Mouse (Mus musculus) gastrocnemius, postnatal 36 days (tissue): ENCODE results near the gene Fam89a. TPM values are rescaled to one million over a fixed set of nuclear protein-coding genes. Genes with fewer than 3 reads are reported as not detected.

Source experiments
- DNase-seq, 2 experiments: peaks; one replicate each; pipeline ENCODE4 v3.0.0; 2022
- intact Hi-C: fragments of 180-260 bp; cut with DNase I; formaldehyde crosslinking; loops from one replicate; pipeline ENCODE4 v1.15.1; 2025
- long read RNA-seq, 2 experiments: library from polyadenylated mRNA; stranded (forward); transcript quantifications; one replicate each; pipeline ENCODE4 v2.0.0; 2021
- total RNA-seq, 2 experiments: library from RNA; stranded (reverse); gene quantifications; 2 replicates each; pipeline ENCODE4 v1.2.3; 2021

Fam89a gene
- under 1 TPM; 0.37 to 0.64 TPM for total RNA-seq
- long read RNA-seq, experiment 1, partial matches to known transcripts = 0 of 3 reads
- long read RNA-seq, experiment 1, other reads (novel, unspliced or antisense) = 0 of 3 reads
- long read RNA-seq, experiment 2, partial matches to known transcripts = 0 of 4 reads
- long read RNA-seq, experiment 2, other reads (novel, unspliced or antisense) = 0 of 4 reads

GRCm38 (mm10) chr8:124751709-124752173 lies at the start of gene Fam89a:
Gene Fam89a, minus strand, starts transcription at chr8:124751832.
- DNase-seq = peak; percentile 18 to 29
- intact Hi-C loops = no loop called here

- no peak for DNase-seq
- intact Hi-C loops = no loop called here
Observed at GRCm38 (mm10) chr8:124800542-124800941, 48.9 kb upstream of the Fam89a start.

GRCm38 (mm10) chr8:124795781-124796488 lies 44.3 kb upstream of the Fam89a start:
- intact Hi-C loops = loop anchor here (10.0 kb wide), 1 partner anchor 361 kb away; the partner anchor contains the start of gene Pgbd5
- no peak for DNase-seq

DNA sequence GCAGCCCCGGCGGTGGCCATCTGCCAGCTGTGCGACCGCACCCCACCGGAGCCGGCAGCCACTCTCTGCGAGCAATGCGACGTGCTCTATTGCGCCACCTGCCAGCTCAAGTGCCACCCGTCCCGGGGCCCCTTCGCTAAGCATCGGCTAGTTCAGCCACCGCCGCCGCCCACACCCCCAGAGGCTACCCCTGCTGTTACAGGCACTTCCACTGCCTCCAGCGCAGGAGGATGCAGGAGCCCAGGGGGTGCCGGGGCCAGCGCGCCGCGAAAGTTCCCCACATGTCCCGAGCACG lies 42.8 kb upstream of the Fam89a start:
- intact Hi-C loops = loop anchor here (10.0 kb wide), 1 partner anchor 360 kb away; the partner anchor contains the start of gene Pgbd5
- DNase-seq = peak in 1 of 2 experiments; percentile 17

DNA sequence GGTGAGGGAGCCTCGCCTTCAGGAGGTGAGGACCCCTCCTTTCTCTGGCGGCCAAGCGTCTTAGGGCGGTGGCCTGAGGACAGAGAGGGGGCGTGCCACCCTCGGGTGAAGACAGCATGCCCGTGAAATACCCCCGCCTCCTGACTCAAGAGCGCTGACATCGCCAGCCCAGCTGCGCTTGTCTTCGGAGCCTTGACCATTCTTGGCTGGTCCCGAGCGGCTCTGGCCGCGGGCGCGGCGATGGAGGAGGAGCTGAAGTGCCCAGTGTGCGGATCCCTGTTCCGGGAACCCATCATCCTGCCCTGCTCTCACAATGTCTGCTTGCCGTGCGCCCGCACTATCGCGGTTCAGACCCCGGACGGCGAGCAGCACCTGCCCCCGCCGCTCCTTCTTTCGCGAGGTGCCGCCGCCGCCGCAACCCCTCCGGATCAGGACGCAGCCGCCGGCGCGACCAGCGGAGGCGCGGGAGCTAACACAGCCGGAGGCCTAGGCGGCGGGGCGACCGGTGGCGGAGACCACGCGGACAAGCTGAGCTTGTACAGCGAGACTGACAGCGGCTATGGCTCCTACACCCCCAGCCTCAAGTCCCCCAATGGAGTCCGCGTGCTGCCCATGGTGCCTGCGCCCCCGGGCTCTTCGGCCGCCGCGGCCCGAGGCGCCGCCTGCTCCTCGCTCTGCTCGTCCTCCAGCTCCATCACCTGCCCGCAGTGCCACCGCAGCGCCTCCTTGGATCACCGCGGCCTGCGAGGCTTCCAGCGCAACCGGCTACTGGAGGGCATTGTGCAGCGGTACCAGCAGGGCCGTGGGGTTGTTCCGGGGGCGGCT lies 42.2 kb upstream of the Fam89a start:
- intact Hi-C loops = loop anchor here (10.0 kb wide), 1 partner anchor 359 kb away; the partner anchor contains the start of gene Pgbd5
- no peak for DNase-seq

- intact Hi-C loops = loop anchor here (10.0 kb wide), 1 partner anchor 358 kb away; the partner anchor contains the start of gene Pgbd5
- peak; percentile 81 to 82 for DNase-seq
Observed at GRCm38 (mm10) chr8:124793172-124793651, 41.6 kb upstream of the Fam89a start.

- intact Hi-C loops = loop anchor here (10.0 kb wide), 1 partner anchor 358 kb away; the partner anchor contains the start of gene Pgbd5
- no peak for DNase-seq
Observed at GRCm38 (mm10) chr8:124792708-124793107, 41.1 kb upstream of the Fam89a start, which contains the start of gene Trim67. Gene Trim67, plus strand, starts transcription at chr8:124793092.

DNA sequence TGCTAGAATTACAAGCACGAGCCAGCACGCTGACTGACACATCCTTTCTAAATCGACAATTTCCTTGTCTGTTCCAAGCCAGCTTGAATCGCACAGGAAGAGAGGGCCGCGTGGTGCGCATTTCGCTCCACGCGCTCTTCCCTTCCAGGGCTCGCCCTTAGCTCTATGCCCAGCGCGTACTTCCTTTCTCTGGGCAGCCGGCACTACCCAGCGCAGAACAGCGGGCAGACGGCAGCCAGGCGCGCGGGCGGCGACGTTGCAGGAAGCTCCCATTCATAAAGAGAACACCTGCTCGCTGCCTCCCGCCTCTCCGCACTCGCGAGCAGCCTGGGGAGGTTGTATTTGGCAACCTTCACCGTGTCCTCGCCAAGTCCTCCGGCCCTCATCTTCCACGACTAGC lies 40.6 kb upstream of the Fam89a start:
- intact Hi-C loops = loop anchor here (10.0 kb wide), 1 partner anchor 357 kb away; the partner anchor contains the start of gene Pgbd5
- no peak for DNase-seq

GRCm38 (mm10) chr8:124791751-124792150 lies 40.1 kb upstream of the Fam89a start:
- no peak for DNase-seq
- intact Hi-C loops = loop anchor here (10.0 kb wide), 1 partner anchor 357 kb away; the partner anchor contains the start of gene Pgbd5

DNA sequence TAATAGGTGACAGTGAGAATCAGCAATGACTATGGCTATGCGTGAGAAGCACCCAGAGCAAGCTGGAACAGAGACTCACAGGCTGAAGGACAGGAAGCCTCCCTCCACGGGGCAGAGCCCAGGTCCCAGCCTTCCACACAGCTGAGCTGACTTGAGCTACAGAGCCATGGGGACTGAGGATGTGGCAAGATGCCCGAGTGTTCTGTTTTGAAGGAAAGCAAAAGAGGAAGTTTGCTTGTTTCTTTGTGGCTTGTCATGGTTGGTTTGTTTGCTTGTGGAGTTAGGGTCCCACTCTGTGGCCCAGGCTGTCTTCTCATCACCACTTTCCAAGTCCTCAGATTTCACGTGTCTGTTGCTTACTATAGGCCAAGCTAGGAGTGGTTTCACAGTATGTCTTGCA lies 39.0 kb upstream of the Fam89a start:
- DNase-seq = no peak
- intact Hi-C loops = loop anchor here (10.0 kb wide), 1 partner anchor 356 kb away; the partner anchor contains the start of gene Pgbd5

DNA sequence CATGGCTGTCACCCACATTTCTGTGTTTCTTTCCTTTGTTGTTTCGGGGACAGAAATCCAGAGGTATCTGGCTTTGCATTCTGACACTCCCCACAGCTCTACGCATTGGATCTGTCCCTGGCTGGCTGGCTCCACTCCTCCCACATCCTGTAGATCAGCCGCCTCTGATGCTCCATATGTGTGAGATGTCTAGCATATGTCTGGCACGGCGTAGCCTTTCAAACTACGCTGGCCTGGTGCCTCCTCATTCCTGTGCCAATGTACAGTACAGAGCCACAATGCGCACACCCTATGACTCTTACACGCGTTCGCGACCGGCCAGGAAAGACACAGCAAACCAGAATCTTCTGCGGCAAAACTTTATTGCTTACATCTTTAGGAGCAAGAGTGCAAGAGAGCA lies 33.0 kb upstream of the Fam89a start:
- no peak for DNase-seq
- intact Hi-C loops = no loop called here

DNA sequence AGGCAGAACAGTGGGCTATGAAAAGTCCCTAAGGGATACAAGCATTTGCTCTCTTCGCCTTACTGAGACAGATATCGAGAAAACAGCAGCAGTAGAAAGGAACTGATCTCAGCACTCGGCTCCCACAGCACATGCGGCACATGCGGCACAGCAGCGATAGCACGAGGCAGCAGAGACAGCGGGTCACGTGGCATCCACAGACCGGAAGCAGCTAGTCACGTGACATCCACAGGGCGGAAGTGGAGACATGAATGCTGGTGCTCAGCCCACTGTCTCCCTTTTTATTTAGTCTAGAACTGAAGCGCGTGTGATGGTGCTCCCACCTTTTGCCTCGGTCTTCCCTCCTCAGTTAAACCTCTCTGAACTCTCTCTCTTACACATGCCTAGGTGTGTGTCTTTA lies 31.6 kb upstream of the Fam89a start:
- DNase-seq = no peak
- intact Hi-C loops = no loop called here

DNA sequence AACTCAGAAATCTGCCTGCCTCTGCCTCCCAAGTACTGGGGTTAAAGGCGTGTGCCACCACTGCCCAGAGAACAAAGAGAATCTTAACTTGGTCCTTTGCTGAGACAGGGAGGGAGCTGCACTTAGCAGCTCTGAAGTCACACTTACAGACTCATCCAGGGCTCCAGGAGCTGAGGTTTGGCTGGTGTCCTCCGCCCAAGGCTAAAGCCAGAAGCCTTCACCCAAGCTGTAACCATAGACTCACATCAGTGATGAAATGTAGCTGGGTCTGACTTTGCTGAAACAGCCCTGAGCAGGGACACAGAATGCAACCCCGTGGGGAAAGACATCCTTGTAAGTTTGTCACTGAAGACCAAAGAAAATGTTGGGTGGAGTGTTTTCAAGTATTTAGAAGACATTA lies 30.8 kb upstream of the Fam89a start:
- no peak for DNase-seq
- intact Hi-C loops = no loop called here

DNA sequence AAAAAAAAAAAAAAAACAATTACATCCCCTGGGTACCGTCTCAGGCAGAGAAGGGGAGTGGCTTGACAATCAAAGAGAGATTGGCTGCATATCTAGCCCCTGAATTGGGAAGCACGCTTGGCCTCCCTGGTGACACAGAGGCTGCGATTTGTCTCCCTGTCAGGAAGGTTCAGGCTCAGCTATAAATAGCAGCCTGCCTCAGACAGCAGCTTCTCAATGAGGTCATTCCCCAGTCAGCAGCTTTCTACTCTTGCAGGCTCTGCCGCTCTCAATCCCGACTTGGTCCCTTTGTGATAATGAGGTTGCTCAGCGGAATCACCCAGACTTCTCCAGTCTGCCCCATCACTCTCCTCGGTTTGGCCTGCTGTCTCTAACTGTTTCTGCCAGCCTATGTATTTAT lies 28.6 kb upstream of the Fam89a start:
- intact Hi-C loops = no loop called here
- DNase-seq = no peak

- intact Hi-C loops = loop anchor here (2.0 kb wide), 1 partner anchor 37 kb away; no protein-coding TSS in a partner anchor
- DNase-seq = peak; percentile 35 to 43
Observed at GRCm38 (mm10) chr8:124775695-124776094, 24.1 kb upstream of the Fam89a start.

- DNase-seq = no peak
- intact Hi-C loops = no loop called here
Observed at GRCm38 (mm10) chr8:124772389-124772788, 20.8 kb upstream of the Fam89a start.

- intact Hi-C loops = no loop called here
- DNase-seq = no peak
Observed at GRCm38 (mm10) chr8:124763061-124763460, 11.4 kb upstream of the Fam89a start.

DNA sequence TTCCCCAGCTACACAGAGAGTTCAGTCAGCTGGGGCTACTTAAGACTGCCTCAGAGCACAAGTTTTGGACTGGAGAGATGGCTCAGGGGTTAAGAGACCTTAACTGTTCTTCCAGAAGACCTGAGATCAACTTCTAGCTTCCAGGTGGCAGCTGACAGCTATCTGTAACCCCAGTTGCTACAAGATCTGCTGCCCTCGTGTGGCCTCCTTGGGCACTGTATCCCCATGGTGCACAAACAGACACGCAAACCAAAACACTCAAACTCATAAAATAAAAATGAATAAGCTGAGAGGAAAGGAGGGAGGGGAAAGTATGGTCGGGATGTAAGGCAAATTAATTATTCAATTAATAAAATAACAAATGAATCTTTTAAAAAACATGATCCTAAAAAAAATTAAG lies 6.9 kb upstream of the Fam89a start:
- intact Hi-C loops = no loop called here
- no peak for DNase-seq

DNA sequence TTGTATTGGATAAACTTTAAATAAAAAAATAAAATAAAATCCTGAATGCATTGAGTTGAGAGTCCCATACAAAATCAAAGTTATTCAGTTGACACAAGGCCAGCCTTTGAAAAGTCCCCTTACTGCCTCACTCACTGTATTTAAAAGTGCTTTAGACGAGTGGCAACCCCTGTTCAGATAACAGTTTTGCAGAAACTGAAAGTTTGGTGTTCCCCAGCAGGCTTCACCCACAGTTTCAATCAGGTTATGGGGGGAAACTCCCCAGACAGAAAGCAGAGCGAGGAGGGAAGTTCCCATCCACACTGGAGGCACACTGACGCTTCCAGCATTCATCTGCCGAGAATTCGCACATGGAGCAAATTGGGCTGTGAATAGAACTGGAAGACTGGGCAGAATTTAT lies 5.0 kb upstream of the Fam89a start:
- no peak for DNase-seq
- intact Hi-C loops = no loop called here

DNA sequence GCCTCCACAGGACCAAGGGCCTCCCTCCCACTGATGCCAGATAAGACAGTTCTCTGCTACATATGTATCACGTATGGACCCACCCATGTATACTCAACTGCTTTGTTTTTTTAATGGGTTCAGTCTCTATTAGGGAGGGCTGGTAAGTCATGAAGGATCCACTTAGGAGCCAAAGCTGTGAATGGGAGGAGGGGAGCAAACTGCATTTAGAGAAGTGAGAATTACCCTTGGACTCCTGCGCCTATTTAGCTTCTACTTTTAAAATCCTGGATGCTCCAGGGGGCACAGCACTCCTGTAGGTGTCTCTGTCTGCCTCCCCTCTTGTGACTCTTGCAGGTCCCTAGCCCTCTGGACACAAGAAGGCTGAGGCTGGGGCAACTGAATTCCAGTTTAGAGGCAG lies 4.5 kb upstream of the Fam89a start:
- intact Hi-C loops = no loop called here
- no peak for DNase-seq

- intact Hi-C loops = no loop called here
- no peak for DNase-seq
Observed at GRCm38 (mm10) chr8:124755481-124755880, 3.8 kb upstream of the Fam89a start.
